Mouse (Mus musculus) olfactory bulb, adult 2 months (tissue): ENCODE data around the gene Dpm2.

ENCODE experiments used
- CTCF ChIP-seq: fragments of 200-500 bp; IDR thresholded peaks from 2 replicates; pipeline ENCODE4 v1.5.1; 2012; ENCODE audit warnings: low read depth, mild to moderate bottlenecking, low read length, moderate library complexity; ENCODE audit not compliant: insufficient read depth
- POLR2A ChIP-seq: fragments of 200-500 bp; IDR thresholded peaks from 2 replicates; pipeline ENCODE4 v1.6.1; 2012; ENCODE audit warnings: mild to moderate bottlenecking, low read depth, low read length, moderate library complexity; ENCODE audit not compliant: insufficient read depth

GRCm38 (mm10) chr2:32574497-32574896 lies 3.8 kb downstream of the Dpm2 start, which contains the start of gene Pip5kl1:
- TF ChIP-seq CTCF, result no peak; the same call in 1 of the 2 replicates
- no peak for TF ChIP-seq POLR2A
